Mouse (Mus musculus) liver, adult 2 months (tissue): ENCODE results near the gene Cela2a. TPM values are rescaled to one million over a fixed set of nuclear protein-coding genes. Genes with fewer than 3 reads are reported as not detected.

Experiments
- DNase-seq: peaks from one replicate; pipeline ENCODE4 v3.0.0-alpha.2; 2011; ENCODE audit warnings: low read depth, low spot score; ENCODE audit errors: extremely low read depth
- H3K27ac ChIP-seq: fragments of 200-500 bp; replicated peaks from 2 replicates; pipeline ENCODE4 v1.5.1; 2012; ENCODE audit warnings: low read depth, mild to moderate bottlenecking, control low read depth, inconsistent platforms, low read length; ENCODE audit not compliant: insufficient read depth
- H3K27me3 ChIP-seq: fragments of 200-500 bp; 2 replicates; pipeline ENCODE4 v1.6.1; 2012; ENCODE audit warnings: mild to moderate bottlenecking, moderate library complexity, low read length, inconsistent platforms; ENCODE audit not compliant: control insufficient read depth, insufficient read depth
- H3K36me3 ChIP-seq: fragments of 200-500 bp; 2 replicates; pipeline ENCODE4 v1.6.1; 2012; ENCODE audit warnings: low read length, inconsistent platforms; ENCODE audit not compliant: control insufficient read depth, insufficient read depth
- H3K4me1 ChIP-seq: fragments of 200-500 bp; 2 replicates; pipeline ENCODE4 v1.6.1; 2011; ENCODE audit warnings: low read length; ENCODE audit not compliant: control insufficient read depth, insufficient read depth
- H3K4me3 ChIP-seq: fragments of 200-500 bp; 2 replicates; pipeline ENCODE4 v1.5.1; 2011; ENCODE audit warnings: low read depth, mild to moderate bottlenecking, control low read depth, low read length, moderate library complexity; ENCODE audit not compliant: insufficient read depth
- H3K79me2 ChIP-seq: fragments of 200-500 bp; 2 replicates; pipeline ENCODE4 v1.6.1; 2012; ENCODE audit warnings: inconsistent platforms, mild to moderate bottlenecking, low read length, moderate library complexity; ENCODE audit not compliant: control insufficient read depth, insufficient read depth
- H3K9ac ChIP-seq: fragments of 200-500 bp; 2 replicates; pipeline ENCODE4 v1.6.1; 2012; ENCODE audit warnings: low read depth, mild to moderate bottlenecking, control low read depth, inconsistent platforms, low read length
- CTCF ChIP-seq: fragments of 200-500 bp; IDR thresholded peaks from 2 replicates; pipeline ENCODE4 v1.5.1; 2011; ENCODE audit warnings: low read depth, low read length, control low read depth
- POLR2A ChIP-seq: fragments of 200-500 bp; IDR thresholded peaks from 2 replicates; pipeline ENCODE4 v1.6.1; 2011; ENCODE audit warnings: low read length, control low read depth; ENCODE audit not compliant: insufficient read depth; ENCODE audit errors: extremely low read depth
- WGBS: fragments of 180-500 bp; shearing (Covaris S2); methylation state at CpG from one replicate; pipeline ENCODE4 v1.1.7; 2018; 5-methylcytosine and 5-hydroxymethylcytosine counted together
- polyA plus RNA-seq: library from polyadenylated mRNA; depleted of rRNA; stranded (reverse); fragments of >200 nt; gene quantifications from 2 replicates; pipeline ENCODE4 v1.2.3, GENCODE M21; 2012
- total RNA-seq: library from RNA; depleted of rRNA; stranded (reverse); fragments of >200 nt; gene quantifications from 2 replicates; pipeline ENCODE4 v1.2.3, GENCODE M21; 2014

Gene Cela2a
- total and polyA plus RNA-seq, 2 experiments, result 4.8 to 238 TPM

DNA sequence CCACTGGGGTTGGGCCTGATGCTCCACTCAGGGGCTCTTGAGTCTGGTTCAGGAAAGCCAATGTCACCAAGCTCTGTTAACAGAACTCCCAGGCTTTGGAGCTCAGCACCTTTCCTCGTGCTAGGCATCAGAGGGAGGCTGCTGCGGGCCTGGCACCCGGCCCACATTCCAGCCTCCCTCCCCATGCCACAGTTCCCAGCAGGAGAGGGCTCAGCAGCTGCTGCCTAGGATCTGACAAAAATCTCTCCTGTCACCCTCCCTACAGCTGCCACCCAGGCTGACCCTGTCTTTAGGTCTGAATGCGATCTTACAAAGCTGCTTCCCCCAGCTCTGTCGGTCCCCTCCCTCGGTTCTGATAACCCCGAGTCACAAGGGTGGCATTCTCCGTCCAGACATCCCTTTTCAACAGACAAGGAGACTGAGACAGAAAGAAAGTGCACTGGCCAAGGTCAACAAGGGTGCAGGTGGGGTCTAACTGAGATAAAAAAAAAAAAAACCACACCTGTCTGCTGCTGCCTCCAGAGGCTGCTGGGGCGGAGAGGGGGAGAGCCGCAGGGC, 41.1 kb upstream of the Cela2a start:
- peak overlapping the region; percentile 74; the same call in 1 of the 2 replicates for H3K27ac ChIP-seq
- no peaks in the 10 kb centered on the region for H3K27me3 ChIP-seq
- DNase-seq, result no peak
- WGBS, result 36% methylated on average over 10 of the region's 10 CpGs
- no peak overlapping the region for H3K4me3 ChIP-seq
- H3K79me2 ChIP-seq, result peaks cover 11% of the 10 kb centered on the region; the same call in 1 of the 2 replicates
- peak overlapping the region; percentile 1; the same call in 1 of the 2 replicates for H3K9ac ChIP-seq
- TF ChIP-seq POLR2A (no peak), CTCF (no peak)
- peaks cover 44% of the 10 kb centered on the region for H3K4me1 ChIP-seq
- no peaks in the 10 kb centered on the region for H3K36me3 ChIP-seq

DNA sequence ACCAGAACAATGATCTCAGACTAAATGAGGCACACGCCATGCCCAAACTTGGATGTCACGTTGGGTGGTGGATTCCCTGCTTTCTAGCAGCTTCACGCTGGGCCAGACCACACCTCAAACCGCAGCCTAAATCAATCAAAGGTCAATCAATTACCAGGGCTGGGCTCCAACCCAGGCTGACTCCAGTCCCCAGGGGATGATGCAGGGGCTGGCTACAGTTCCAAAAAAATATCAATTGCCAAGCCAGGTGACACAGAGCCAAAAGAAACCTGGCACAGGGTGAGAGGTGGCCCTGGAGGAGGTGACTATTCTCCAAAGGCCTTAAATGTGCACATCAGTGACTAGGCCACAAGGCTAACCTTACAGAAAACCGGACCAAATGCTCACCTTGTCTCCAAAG, 39.6 kb upstream of the Cela2a start:
- WGBS, result 26% methylated on average over 5 of the region's 5 CpGs
- peak; percentile 98 for DNase-seq
- no peak for TF ChIP-seq CTCF
- no peak for TF ChIP-seq POLR2A
- no peaks in the 10 kb centered on the region for H3K27me3 ChIP-seq
- H3K79me2 ChIP-seq, result peaks cover 9% of the 10 kb centered on the region; the same call in 1 of the 2 replicates
- peak overlapping the region; percentile 97 for H3K27ac ChIP-seq
- H3K9ac ChIP-seq, result peak overlapping the region; percentile 53
- H3K4me1 ChIP-seq, result peaks cover 42% of the 10 kb centered on the region
- no peaks in the 10 kb centered on the region for H3K36me3 ChIP-seq
- no peak overlapping the region for H3K4me3 ChIP-seq

DNA sequence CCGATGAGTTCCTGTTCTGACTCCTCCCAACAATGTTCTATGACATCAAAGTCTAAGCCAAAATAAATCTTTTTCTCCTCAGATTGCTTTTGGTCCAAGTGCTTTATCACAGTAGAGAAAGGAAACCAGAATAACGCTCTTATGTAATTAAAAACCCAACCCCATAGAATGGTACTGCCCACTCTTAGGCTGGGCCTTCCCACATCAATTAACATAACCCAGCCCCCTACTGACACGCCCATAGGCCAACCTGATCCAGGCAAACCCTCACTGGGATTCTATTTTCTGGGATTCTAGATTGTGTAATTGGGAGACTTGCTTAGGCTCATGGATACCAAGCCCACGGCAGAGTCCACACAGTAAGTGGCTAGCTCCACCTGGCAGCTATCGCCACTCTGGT, 39.0 kb upstream of the Cela2a start:
- H3K27ac ChIP-seq, result peak overlapping the region; percentile 97
- WGBS, result 18% methylated on average over 5 of the region's 5 CpGs
- H3K4me3 ChIP-seq, result no peak overlapping the region
- H3K9ac ChIP-seq, result peak overlapping the region; percentile 53
- TF ChIP-seq CTCF (no peak), POLR2A (no peak)
- H3K36me3 ChIP-seq, result no peaks in the 10 kb centered on the region
- peak; percentile 97 for DNase-seq
- no peaks in the 10 kb centered on the region for H3K27me3 ChIP-seq
- peaks cover 40% of the 10 kb centered on the region for H3K4me1 ChIP-seq
- H3K79me2 ChIP-seq, result 0 out of 2 replicates have a peak, but pooled peaks cover 3% of the 10 kb centered on the region

DNA sequence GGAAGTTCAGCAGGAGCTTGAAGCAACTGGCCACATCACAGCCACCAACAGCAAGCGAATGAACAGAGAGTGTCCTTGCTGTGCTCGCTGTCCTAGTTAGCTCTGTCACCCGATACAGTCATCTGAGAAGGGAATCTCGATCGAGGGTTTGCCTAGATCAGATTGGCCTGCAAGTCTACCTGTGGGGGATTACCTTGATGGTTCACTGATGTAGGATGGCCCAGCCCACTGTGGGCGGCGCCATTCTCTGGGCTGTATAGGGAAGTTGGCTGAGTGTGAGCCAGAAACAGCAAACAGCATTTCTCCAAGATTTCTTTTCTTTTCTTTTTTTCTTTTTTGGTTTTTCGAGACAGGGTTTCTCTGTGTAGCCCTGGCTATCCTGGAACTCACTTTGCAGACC, 38.5 kb upstream of the Cela2a start:
- H3K4me3 ChIP-seq, result no peak overlapping the region
- DNase-seq, result peak; percentile 36
- 78% methylated on average over 8 of the region's 8 CpGs for WGBS
- TF ChIP-seq CTCF (no peak), POLR2A (no peak)
- peak overlapping the region; percentile 64 for H3K27ac ChIP-seq
- no peaks in the 10 kb centered on the region for H3K27me3 ChIP-seq
- 0 out of 2 replicates have a peak, but pooled peaks cover under 1% of the 10 kb centered on the region for H3K79me2 ChIP-seq
- peaks cover 40% of the 10 kb centered on the region for H3K4me1 ChIP-seq
- H3K9ac ChIP-seq, result 0 out of 2 replicates have a peak overlapping the region, but pooled peaks have one; percentile 7
- 0 out of 2 replicates have a peak, but pooled peaks cover 2% of the 10 kb centered on the region for H3K36me3 ChIP-seq

- H3K4me1 ChIP-seq, result peaks cover 40% of the 10 kb centered on the region
- no peak for TF ChIP-seq POLR2A
- TF ChIP-seq CTCF, result no peak
- H3K4me3 ChIP-seq, result no peak overlapping the region
- H3K27me3 ChIP-seq, result no peaks in the 10 kb centered on the region
- H3K27ac ChIP-seq, result peak overlapping the region; percentile 11
- no peaks in the 10 kb centered on the region for H3K79me2 ChIP-seq
- H3K9ac ChIP-seq, result no peak overlapping the region; the same call in 1 of the 2 replicates
- 0 out of 2 replicates have a peak, but pooled peaks cover 2% of the 10 kb centered on the region for H3K36me3 ChIP-seq
- WGBS, result 94% methylated on average over 7 of the region's 7 CpGs
- no peak for DNase-seq
These were observed 37.8 kb upstream of the Cela2a start for GRCm38 (mm10) chr4:141863726-141864280.

GRCm38 (mm10) chr4:141862867-141863266, 36.9 kb upstream of the Cela2a start:
- Histone ChIP-seq H3K4me1 (peaks cover 42% of the 10 kb centered on the region), H3K36me3 (0 out of 2 replicates have a peak, but pooled peaks cover 2% of the 10 kb centered on the region), H3K9ac (no peak overlapping the region), H3K79me2 (no peaks in the 10 kb centered on the region), H3K27ac (peak overlapping the region; percentile 11), H3K4me3 (no peak overlapping the region), H3K27me3 (no peaks in the 10 kb centered on the region)
- DNase-seq, result no peak
- WGBS, result 35% methylated on average over 5 of the region's 5 CpGs
- TF ChIP-seq CTCF, result no peak
- TF ChIP-seq POLR2A, result no peak
